Mouse (Mus musculus) layer of hippocampus, adult 9-11 months (tissue): ENCODE measurements around the gene Usf3.

Source experiments
- DNase-seq: peaks from one replicate; pipeline ENCODE4 v3.0.0; 2022

Usf3 gene

DNA sequence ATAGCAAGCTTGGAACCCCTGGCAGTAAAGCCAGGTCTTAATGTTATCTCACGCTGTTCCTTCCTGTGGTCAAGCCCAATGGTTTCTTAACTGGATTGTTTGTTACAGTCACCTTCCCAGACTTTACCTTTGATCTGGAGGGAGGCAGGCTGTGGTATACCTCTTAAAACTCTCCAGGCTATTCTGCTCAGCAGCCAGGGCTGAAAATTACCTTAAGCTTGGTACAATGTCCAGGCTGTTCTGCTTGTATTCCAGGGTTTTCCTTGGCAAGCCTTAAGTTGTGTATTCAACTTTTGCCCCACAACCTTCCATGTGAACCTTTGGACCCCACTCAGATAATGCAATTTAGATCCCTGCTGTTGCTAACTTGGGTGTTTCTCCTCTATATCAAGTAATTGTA lies 2.0 kb downstream of the Usf3 start:
- no peak for DNase-seq

DNA sequence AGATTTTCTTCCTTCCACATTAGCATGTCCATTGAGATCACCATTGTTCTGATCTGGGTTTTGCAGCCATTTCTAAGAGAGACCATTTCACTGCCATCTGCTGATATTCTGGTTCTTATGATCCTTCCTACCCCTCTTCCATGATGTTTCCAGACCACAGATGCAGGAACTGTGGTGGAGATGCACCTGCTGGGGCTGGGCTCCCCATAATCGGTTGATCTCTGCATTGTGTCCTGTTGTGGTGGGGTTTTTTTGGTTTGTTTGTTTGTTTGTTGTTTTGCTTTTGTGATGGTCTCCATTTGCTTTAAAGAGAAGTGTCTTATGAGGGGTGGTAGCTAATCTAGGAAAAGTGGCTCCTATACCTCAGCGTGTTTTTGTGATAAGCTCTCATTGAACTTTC lies 3.5 kb downstream of the Usf3 start:
- DNase-seq, result no peak

DNA sequence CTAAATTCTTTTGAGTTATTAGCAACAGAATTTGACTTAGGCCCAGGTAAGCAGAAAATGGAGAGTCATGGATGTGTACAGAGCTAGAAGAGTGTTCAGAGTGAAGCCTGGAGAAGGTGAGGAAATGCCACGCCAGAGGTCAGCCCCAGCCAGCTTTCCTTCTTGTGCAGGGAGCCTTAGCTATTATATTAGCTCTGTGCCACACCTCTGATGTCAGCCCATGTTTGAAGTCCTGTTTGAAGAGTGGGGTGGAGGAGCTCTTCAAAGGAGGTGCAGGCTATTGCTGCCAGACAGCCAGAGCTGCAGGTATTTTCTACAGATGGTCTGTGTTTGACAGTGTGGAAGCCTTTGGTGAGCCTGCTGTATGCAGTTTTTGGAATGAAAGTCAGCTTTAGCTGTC lies 5.5 kb downstream of the Usf3 start:
- no peak for DNase-seq

- no peak for DNase-seq
Measured at GRCm38 (mm10) chr16:44182597-44182996, 9.6 kb downstream of the Usf3 start.

GRCm38 (mm10) chr16:44184769-44185168 lies 11.7 kb downstream of the Usf3 start:
- no peak for DNase-seq

- DNase-seq, result no peak
Measured at GRCm38 (mm10) chr16:44187172-44187571, 14.1 kb downstream of the Usf3 start.

- no peak for DNase-seq
Measured at GRCm38 (mm10) chr16:44188766-44189165, 15.7 kb downstream of the Usf3 start.

GRCm38 (mm10) chr16:44190032-44190431 lies 17.0 kb downstream of the Usf3 start:
- no peak for DNase-seq

- no peak for DNase-seq
Measured at GRCm38 (mm10) chr16:44190968-44191367, 17.9 kb downstream of the Usf3 start.

DNA sequence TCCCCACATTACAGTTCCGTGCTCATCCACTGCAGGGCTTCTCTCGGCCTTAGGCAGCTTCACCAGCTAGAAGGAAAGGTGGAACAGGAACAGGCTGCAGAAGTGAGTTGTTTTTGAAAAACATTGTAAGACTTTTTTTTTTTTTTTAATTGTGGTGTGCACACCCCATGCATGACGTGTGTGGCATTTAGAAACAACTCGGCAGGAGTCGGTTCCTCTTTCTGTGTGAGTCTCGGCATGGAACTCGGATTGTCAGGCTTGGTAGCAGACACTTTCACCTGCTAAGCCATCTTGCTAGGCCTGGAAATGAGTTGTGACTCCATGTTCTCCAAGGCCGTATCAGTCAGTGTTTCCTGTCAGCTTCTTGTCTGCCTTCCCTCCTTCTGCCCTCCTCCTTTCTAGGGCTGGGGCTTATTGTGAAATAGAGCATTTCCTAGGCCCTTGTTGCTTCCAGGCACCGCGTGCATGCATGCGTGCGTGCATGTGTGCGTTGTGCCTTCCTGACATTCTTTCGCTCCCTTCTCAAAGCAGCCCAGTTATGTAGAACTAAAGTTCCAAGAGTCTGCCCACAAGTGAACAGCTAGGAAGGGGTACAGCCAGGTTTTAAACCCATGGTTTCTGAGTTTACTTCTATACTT lies 26.1 kb downstream of the Usf3 start:
- no peak for DNase-seq

DNA sequence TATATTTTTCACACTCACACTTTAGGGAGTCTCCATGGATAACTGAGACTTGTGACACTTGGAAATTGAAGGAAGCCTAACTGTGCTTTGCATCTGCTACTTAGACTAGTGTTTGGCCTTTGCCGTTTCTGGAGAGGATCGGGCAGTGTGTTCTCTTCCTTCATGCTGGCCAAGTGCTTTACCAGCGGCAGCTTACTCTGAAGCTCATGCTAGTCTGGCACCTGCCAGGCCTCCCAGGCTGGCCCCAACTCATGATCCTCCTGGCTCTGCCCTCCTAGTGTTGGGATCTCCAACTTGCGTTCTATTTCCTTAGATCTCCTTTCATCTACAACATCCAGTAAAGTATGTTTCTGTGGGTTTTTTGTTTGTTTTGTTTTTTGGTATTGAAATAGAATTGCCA lies 27.1 kb downstream of the Usf3 start:
- DNase-seq, result no peak

DNA sequence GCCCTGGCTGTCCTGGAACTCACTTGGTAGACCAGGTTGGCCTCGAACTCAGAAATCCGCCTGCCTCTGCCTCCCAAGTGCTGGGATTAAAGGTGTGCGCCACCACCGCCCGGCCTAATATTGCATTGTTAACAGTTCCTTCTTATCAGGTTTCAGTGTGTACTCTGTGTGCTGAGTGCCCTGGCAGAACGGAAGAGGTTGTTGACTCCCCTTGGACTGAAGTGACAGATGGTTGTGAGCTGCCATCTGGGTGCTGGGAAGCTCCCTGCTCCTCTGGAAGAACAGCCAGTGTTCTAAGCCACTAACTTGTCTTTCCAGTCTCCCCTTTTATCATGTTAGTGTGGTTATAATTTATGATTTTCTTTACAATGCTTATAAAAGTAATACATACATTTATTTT lies 31.3 kb downstream of the Usf3 start:
- DNase-seq, result peak; percentile 77

DNA sequence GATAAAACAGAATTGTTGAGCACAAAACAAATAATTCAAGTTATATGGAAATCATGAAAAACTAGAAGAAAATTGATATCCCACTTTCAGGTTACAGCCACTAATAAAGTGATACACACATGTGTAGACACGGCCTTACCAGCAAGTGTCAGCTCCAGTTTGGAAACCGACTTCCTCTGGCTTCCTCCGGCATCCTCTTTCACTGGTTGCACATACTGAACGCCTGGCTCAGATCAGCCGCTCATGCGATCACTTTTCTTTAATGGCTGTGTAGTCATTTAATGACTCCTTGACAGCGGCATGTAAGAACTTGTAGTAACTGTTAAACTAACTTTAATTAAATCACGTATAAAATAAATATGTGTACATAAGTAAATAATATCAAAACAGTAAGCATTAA lies 32.9 kb downstream of the Usf3 start:
- DNase-seq, result no peak

GRCm38 (mm10) chr16:44210156-44211053 lies 37.4 kb downstream of the Usf3 start:
- DNase-seq, result no peak

DNA sequence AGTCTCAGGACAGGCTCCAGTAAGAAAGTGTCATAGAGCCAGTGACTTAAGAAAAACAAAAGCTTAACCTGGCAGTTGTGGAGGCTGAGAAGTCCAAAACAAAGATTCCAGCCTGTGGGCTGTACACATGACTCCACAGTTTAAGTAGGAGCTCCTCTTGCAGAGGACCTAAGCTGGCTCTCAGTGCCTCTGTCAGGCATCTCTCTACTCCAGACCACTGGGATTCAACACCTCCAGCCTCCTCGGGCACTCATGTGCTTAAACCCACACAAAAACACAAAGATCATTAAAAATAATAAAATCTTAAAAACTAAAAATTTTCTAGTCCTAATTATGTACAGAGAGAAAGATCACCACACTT lies 38.0 kb downstream of the Usf3 start:
- no peak for DNase-seq

GRCm38 (mm10) chr16:44212703-44213102 lies 39.7 kb downstream of the Usf3 start:
- no peak for DNase-seq

DNA sequence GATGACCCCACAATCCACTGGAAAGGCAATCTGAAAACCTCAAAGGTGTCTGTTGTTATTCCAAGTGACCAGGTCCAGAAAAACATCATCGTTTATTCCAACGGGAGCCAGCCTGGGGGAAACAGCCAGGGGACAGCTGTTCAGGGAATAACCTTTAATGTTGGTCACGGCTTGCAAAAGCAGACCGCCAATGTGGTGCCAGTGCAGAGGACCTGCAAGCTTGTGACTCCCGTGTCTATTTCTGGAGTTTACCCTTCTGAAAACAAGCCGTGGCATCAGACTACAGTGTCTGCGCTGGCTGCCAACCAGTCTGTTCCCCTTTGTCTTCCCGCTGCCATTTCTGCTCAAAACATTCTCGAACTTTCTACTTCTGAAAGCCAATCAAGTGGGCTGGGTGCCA lies 42.5 kb downstream of the Usf3 start:
- DNase-seq, result no peak

DNA sequence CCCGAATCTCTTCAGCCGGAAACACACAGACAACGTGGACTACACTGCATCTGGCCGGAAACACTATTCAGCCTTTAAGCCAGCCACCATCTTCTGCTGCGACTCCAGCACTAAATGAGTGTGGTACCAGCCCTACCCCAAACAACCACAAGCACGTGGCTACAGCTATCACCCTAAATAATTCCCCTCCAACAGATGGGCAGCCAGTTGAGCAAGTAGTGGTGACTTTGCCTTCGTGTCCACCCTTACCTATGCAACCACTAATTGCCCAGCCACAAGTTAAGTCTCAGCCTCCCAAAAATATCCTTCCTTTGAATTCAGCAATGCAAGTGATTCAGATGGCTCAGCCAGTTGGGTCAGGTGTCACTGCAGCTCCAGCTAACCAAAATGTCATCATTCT lies 43.4 kb downstream of the Usf3 start:
- no peak for DNase-seq

GRCm38 (mm10) chr16:44221463-44221862 lies 48.4 kb downstream of the Usf3 start:
- DNase-seq, result no peak

GRCm38 (mm10) chr16:44226706-44227291 lies 53.8 kb downstream of the Usf3 start:
- no peak for DNase-seq

- DNase-seq, result no peak
Measured at GRCm38 (mm10) chr16:44233019-44233418, 60.0 kb downstream of the Usf3 start.

DNA sequence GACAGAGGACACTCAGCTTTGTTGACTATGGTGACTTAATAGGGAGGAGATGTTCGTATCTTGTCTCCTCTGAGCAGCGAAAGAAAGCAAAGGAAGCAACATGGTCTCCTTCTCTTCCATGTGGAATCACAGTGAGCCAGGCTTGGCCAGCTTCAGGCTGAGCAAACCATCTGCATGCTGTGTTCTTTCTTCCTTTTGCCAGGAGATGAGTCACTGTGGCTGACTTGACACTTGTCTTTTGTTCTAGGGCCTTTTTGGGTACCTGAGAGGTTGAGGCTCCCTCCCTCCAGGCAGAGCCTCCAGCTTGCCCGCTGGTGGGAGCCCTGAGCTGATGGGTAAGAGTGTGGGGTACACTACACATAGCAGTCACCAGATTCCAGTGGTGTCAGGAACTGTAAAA lies 64.8 kb downstream of the Usf3 start:
- peak; percentile 47 for DNase-seq

DNA sequence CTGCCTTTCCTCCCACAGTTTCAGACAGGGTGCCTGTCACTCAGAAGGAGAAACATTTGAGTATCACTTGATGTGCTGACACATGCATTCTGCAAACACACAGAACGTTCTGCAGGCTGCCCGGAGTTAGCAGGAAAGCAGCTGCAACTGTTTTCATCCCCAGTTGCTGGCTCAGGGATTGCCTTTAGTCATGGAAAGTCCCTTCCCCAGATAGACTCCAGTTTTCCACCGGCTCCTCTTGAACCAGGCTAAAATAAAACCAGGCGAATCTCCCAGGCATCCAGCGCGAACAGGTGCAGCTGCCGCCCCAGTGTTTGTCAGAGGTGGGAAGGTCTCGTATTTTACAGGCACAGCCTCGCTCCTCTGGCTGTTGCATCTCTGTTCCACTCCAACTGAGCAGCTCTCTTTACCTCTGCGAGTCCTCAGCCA lies 65.8 kb downstream of the Usf3 start:
- peak; percentile 67 for DNase-seq

- DNase-seq, result no peak
Measured at GRCm38 (mm10) chr16:44240406-44240805, 67.4 kb downstream of the Usf3 start.
